Mouse (Mus musculus): ENCODE results near the gene Pbx1.
A peak's percentile ranks its signal among the peaks of the same experiment; 100 is the strongest.

The Pbx1 gene

DNA sequence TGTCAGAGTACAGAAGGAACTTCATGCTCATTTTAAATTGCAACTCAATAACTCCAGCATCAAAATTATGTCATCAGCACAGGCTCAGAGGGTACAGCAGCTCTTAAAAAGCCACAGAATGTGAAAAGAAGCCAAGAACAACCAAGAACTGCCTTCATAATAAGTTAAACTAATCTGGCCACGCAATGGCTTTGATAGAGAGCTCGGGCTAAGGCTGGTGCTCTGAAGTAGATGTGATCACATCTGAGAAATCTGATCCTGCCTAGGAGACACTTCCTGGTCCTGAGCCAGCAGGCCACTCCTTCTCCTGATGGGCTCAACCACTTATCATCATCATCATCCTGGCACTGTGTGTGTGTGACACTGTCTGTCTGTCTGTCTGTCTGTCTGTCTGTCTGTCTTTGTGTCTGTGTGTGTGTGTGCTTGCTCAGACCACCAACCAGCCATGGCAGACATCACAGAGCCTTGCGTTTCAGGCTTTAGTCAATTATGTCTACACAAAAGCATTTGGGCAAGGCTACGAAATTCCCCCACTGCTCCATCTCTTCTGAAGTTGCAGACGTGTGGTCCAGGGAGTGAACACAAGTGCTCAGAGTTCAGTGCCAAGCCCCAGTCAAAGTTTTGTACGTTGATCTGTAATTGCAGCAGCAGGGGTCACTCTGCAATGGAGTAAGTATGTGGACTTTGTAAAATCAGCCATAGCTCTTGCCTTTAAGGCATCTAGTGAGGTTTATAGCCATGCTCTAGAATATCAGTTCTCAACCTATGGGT, 203.1 kb downstream of the Pbx1 start:
- no peak for DNase-seq (ENCODE audit: low spot score)

DNA sequence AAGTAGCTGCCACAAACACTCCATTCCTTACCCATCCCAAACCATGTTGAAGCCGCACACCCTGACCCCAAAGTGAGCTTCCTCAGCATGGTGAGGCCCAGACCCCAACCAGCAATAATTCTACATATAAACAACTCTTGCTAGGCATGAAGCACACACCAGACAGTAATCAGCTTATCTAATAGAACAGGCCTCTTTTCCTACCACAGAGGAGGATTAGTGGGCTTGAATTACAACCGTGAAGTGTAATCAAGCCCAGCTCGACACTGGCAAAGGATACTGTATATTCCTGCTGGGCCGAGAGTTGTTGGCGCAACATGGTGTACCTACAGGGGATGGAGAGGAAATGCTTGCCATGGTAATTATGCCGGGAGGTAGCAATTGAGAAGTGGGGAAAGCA, 205.9 kb downstream of the Pbx1 start:
- DNase-seq (ENCODE audit: low spot score) = no peak

DNA sequence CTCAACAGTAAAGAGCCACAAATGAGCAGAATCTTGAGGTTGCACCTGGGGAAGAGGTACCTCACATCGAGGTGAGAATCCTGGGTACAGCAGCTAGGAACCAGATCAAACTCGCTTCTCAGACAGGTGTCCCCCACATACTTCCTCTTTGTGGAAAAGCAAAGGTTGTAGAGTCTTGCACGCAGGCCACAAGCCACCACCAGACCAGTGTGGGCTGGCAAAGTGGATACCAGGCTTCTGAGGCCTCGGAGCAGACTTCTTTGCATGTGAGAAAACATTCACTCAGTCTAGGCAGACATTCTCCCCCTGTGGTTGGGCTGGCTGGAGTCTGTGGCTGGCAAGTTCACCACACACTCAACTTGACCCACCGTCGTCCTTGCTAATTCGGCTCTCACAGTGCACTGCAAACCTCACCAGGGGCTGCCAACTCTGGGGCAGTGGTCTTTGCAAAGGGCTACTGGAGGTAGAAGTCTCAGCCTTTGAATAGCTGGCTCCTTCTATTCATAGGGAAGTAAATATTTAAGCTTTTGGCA, 206.4 kb downstream of the Pbx1 start:
- no peak for DNase-seq (ENCODE audit: low spot score)

GRCm38 (mm10) chr1:168224218-168224617, 207.9 kb downstream of the Pbx1 start:
- no peak for DNase-seq (ENCODE audit: low spot score)

- no peak for DNase-seq (ENCODE audit: low spot score)
Measured at GRCm38 (mm10) chr1:168222794-168223193, 209.3 kb downstream of the Pbx1 start.

DNA sequence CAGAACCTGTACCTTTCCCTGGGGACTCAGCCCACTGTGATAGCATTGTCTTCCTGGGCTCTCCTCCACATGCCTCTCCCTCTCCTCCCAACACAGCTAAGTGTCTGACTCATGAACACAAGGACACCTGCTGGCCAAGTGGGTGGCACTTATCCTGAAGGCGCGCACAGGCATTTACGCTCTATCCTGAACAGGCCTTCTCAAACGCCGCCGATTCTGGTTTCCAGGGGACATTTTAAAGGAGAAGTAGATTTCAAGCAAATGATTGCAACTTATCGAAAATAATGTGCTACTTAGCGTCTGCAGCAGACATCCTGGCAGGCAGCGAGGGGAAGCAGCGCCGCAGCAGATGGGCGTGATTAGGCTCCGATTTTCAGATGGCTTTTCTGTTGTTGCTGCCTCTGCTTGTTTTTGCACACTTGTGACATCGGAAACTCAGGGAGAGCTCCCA, 211.0 kb downstream of the Pbx1 start:
- DNase-seq (ENCODE audit: low spot score) = no peak

DNA sequence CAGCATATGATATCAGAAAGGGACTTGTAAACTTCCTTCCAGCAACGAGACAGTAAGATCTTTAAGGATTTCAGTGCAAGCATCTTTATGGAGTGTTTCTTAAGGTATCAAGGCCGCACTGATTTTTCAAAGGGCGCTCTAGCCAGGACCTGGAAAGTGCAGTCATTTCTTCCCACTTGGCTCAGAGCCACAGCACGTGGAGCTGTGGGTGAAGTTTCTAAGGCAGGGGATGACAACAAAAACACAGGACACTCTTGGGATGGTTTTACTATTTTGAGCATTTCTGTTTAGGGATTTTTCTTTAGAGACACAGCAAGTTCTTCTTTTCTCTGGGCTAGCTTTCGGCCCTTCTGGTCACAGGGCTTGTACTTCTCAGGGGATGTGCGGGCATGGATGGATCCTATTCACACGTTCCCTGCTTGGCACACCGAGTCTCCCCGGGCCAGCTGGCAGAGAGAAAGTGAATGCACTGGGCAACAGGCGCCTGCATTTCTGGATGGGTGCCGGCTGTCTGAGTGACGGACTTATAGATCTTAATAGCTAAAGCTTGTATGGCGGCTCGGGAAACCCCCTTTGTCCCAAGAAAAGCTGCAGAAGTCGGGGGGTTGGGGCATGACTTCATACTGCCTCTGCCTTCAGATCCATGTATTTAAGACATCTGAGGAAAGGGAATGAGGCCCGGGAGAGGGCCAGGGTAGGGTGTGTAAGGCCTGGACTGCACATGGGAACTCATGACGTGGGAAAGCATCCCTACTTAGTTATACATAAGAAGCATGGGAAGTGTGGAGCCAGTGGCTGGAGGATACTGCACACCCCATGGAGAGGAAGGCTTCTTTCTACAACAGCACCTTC, 215.9 kb downstream of the Pbx1 start:
- DNase-seq (ENCODE audit: low spot score) = no peak

DNA sequence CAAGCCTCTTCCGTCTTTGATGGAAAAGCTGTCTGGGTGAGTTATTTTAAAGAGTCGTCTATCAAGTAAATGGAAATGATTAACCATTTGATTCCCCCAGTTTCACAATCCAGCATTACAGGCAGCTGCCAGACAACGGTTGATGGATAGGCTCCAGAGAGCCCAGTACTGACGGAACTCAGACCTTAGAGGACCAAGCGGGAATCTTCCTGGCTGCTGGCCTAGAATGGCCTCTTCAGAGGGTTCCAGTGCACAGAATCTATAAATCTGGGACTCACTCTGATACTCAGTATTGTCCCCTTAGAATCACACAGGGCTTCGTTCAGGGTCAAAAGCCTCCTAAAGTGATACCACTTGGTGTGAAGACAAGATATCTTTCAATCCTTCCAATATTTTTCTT, 216.6 kb downstream of the Pbx1 start:
- no peak for DNase-seq (ENCODE audit: low spot score)

GRCm38 (mm10) chr1:168214040-168214443, 218.0 kb downstream of the Pbx1 start:
- peak; percentile 90 for DNase-seq (ENCODE audit: low spot score)

DNA sequence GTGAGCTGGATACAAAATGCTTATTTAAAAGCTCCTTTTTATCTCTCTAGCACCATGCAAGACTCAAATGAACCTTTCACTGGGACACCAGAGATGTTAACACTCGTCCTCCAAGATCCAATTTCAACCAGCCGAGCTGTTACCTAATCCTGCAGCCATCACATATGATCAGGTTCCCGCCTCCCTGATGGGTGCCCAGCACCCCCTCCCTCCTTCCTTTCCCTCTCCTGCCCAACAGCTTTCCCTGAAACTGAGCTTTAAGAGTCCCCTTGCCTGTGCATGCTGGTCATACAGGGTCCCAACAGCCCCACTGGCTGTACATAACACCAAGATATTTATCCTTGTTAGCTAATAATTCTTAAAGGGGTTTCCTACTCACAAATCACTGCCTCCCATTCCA, 218.5 kb downstream of the Pbx1 start:
- DNase-seq (ENCODE audit: low spot score) = peak; percentile 23

DNA sequence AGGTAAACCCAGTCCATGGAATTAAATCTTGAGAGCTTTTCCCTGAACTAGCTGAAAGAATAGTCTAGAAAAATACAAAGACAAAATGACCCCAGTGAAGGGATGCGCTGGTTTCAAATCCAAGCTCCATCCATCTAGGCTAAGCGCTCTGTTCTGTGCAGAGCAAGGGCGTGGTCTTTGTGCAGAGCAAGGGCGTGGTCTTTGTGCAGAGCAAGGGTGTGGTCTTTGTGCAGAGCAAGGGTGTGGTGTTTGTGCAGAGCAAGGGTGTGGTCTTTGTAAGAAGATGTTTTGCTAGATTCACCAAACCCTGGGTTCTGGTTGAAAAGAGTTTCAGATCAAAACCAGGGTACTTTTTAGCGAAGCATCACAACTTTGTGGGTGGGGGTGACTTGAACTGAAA, 221.7 kb downstream of the Pbx1 start:
- no peak for DNase-seq (ENCODE audit: low spot score)

GRCm38 (mm10) chr1:168200570-168201156, 231.4 kb downstream of the Pbx1 start:
- DNase-seq (ENCODE audit: low spot score) = no peak

GRCm38 (mm10) chr1:168198276-168198675, 233.8 kb downstream of the Pbx1 start:
- DNase-seq (ENCODE audit: low spot score) = no peak

GRCm38 (mm10) chr1:168197908-168198258, 234.2 kb downstream of the Pbx1 start:
- DNase-seq (ENCODE audit: low spot score) = no peak

DNA sequence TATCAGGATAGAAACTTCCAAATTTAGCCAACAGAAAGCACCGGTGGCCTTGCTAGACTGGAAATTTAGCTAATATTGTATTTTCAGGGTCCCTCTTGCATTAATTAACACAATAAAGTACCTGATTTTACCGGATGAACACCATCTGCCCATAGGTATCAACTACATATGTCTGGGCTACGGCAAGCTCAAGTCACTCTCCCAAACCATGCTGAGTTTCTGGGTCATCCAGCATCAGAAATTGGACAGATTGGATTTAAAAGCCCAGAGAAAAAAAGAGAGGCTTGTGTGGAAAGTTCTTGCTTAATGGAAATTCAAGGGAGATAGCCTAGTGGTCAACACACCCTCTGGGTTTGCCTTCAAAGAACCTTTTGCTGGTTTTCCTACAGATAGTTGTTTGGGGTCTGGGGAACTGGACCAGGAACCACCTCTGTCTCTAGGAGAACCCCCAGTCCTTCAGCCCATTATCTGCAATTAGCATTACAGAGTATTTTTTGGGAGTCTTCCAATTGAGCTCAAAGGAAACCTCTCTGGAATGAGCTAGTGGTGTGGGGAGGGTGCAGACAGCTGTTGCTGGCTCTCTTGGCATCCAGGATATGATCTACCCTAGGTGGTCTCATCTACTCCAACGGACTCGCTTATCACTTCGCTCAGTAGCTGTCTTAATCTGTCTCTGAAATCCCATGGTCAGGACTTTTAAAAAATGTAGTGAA, 234.7 kb downstream of the Pbx1 start:
- no peak for DNase-seq (ENCODE audit: low spot score)

GRCm38 (mm10) chr1:168193364-168193763, 238.7 kb downstream of the Pbx1 start:
- no peak for DNase-seq (ENCODE audit: low spot score)

DNA sequence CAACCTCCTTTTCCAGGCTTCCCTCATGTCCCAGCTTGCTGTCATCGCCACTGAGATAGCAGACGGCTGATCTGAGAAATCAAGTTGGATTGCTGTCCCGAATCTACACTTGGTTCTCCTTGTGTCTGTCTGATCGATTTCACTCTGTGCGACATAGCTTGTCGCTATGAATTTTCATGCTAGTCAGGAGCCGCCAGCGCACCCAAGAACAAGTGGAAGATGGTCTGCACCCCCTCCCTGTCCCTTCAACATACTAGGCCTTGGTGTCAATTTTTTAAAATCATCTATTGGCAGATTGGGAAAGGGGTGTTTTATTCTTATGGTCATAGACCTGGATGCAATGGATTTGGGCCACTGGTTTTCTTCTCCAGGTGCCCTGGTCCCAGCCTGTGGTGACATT, 249.3 kb downstream of the Pbx1 start:
- no peak for DNase-seq (ENCODE audit: low spot score)

DNA sequence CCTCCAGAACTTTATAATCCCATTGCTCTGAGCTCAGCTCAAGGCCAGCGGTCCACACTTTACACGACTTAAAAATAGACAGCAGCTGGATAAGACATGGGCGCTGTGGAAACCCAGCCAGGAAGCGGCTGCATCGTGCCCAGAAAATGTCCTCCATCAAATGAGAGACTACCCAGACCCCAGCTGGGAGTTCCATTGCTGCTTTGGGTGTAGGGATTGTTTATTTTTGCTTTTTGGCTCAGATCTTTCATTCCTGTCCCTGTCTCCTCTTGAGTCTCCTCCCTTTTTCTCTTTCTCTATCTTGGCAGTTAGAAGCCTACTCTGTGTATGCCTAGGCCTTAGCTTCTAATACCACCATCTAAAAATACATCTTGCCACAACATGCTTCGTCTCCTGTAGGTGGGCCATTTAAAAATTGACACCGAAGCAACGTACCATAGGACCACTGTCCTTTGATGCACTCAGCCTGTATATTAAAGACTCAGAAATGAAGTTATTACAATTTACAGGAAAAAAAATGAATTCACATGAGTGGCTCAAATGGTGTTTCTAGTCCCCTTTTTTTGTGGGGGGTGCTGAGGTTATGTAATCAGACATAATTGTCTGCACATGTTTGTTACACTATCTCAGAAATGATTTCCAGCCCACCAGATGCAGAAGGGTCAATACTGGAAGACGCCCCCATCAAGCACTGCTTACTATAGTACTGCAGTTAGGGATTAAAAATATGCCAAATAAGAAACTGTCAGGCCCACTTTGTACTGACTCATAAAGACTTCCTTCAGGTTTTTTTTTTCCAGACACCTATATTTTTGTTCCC, 251.2 kb downstream of the Pbx1 start:
- no peak for DNase-seq (ENCODE audit: low spot score)

DNA sequence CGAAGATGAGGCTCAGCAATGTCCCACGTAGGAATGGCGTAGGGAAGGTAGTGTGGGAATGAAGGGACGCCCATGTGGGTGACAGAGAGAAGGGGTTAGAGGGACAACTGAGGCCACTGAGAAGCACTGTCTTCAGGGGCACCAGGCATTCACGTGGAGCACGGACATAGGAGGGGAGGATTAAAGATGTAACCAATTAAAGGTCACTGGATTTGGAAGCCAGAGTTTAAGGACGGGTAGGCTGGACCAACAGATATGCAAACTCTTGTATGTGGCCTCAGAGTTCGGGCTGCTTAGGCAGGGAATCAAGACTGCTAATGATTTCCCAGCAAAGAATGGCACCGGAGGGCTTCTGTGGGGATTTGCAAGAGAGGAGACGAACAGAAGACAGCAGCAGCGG, 252.4 kb downstream of the Pbx1 start:
- no peak for DNase-seq (ENCODE audit: low spot score)

GRCm38 (mm10) chr1:168178611-168179010, 253.5 kb downstream of the Pbx1 start:
- DNase-seq (ENCODE audit: low spot score) = no peak

- DNase-seq (ENCODE audit: low spot score) = no peak
Measured at GRCm38 (mm10) chr1:168175586-168175985, 256.5 kb downstream of the Pbx1 start.
